Mouse (Mus musculus) CH12.LX (cell line): ENCODE data around the gene Vmn1r173. TPM values are rescaled to one million over a fixed set of nuclear protein-coding genes. Genes with fewer than 3 reads are reported as not detected.
"Not testable (repeated sequence)": the region's sequence is repeated elsewhere in the genome, so short reads cannot be mapped to it uniquely, and the experiment has no call there.

ENCODE experiments used
- DNase-seq: peaks from one replicate; pipeline ENCODE4 v3.0.0-alpha.2; 2013; ENCODE audit errors: extremely low read depth
- H3K27ac ChIP-seq: 2 replicates; pipeline ENCODE4 v1.5.1; 2012; ENCODE audit warnings: low read depth, mild to moderate bottlenecking, control low read depth, moderate library complexity; ENCODE audit not compliant: insufficient read depth
- H3K27me3 ChIP-seq: replicated peaks from 2 replicates; pipeline ENCODE3; 2012; ENCODE audit warnings: inconsistent platforms
- H3K36me3 ChIP-seq, 2 experiments: replicated peaks in 1 of 2; 2 replicates each; pipeline versions ENCODE3 to v1.6.1; 2012; ENCODE audit warnings: inconsistent platforms in 1 of 2, low read length in 1 of 2, mild to moderate bottlenecking in 1 of 2, mixed read lengths in 1 of 2, moderate library complexity in 1 of 2; ENCODE audit not compliant: control insufficient read depth in 1 of 2, insufficient read depth in 1 of 2
- H3K4me1 ChIP-seq, 2 experiments: 2 replicates each; pipeline ENCODE4 v1.6.1; 2012; ENCODE audit warnings: inconsistent platforms in 1 of 2, moderate library complexity in 1 of 2; ENCODE audit not compliant: insufficient read depth in 2 of 2, control insufficient read depth in 1 of 2
- H3K4me2 ChIP-seq: 2 replicates; pipeline ENCODE4 v1.6.1; 2012; ENCODE audit warnings: low read depth, mild to moderate bottlenecking, control low read depth; ENCODE audit not compliant: poor library complexity, insufficient read depth, severe bottlenecking
- H3K4me3 ChIP-seq, 3 experiments: fragments of 150-350 bp in 1 of 3; sonication (generic) in 1 of 3; replicated peaks in 1 of 3; 2 replicates each; pipeline versions ENCODE3 to v1.5.1; 2011 to 2012; ENCODE audit warnings: low read depth in 2 of 3, low read length in 2 of 3, mild to moderate bottlenecking in 2 of 3, moderate library complexity in 2 of 3, control low read depth in 1 of 3, improper control_type of control experiment in 1 of 3, inconsistent platforms in 1 of 3, mixed read lengths in 1 of 3; ENCODE audit not compliant: poor library complexity in 1 of 3
- H3K79me2 ChIP-seq: replicated peaks from 2 replicates; pipeline ENCODE4 v1.6.1; 2012; ENCODE audit warnings: mild to moderate bottlenecking, moderate library complexity; ENCODE audit not compliant: control insufficient read depth, poor library complexity, insufficient read depth, severe bottlenecking; ENCODE audit errors: extremely low read depth
- H3K9ac ChIP-seq: 2 replicates; pipeline ENCODE4 v1.6.1; 2012; ENCODE audit warnings: low read depth, mild to moderate bottlenecking, control low read depth, moderate library complexity; ENCODE audit not compliant: insufficient read depth
- H3K9me3 ChIP-seq: replicated peaks from 2 replicates; pipeline ENCODE3; 2012; ENCODE audit warnings: low read length, inconsistent platforms, mixed read lengths
- CHD1 ChIP-seq: IDR thresholded peaks from 2 replicates; pipeline ENCODE4 v1.6.1; 2012; ENCODE audit warnings: low read depth, low read length, improper control_type of control experiment, inconsistent platforms
- CHD2 ChIP-seq: IDR thresholded peaks from 2 replicates; pipeline ENCODE4 v1.6.1; 2011; ENCODE audit warnings: low read length, improper control_type of control experiment
- ETS1 ChIP-seq: conservative IDR thresholded peaks from 2 replicates; pipeline ENCODE4 v1.6.1; 2012; ENCODE audit warnings: low read depth, mild to moderate bottlenecking, inconsistent platforms, low read length, improper control_type of control experiment, moderate library complexity
- JUN ChIP-seq: IDR thresholded peaks from 2 replicates; pipeline ENCODE4 v1.6.1; 2011; ENCODE audit warnings: low read depth, mild to moderate bottlenecking, low read length, improper control_type of control experiment, moderate library complexity; ENCODE audit not compliant: insufficient read depth
- MAX ChIP-seq: IDR thresholded peaks from 2 replicates; pipeline ENCODE4 v1.6.1; 2011; ENCODE audit warnings: low read length, improper control_type of control experiment
- POLR2AphosphoS2 ChIP-seq: IDR thresholded peaks from 2 replicates; pipeline ENCODE4 v1.6.1; 2011; ENCODE audit warnings: low read depth, low read length, improper control_type of control experiment
- SMC3 ChIP-seq: IDR thresholded peaks from 2 replicates; pipeline ENCODE4 v1.6.1; 2011; ENCODE audit warnings: low read depth, low read length, improper control_type of control experiment
- USF1 ChIP-seq: IDR thresholded peaks from 2 replicates; pipeline ENCODE4 v1.6.1; 2014; ENCODE audit warnings: low read depth, mild to moderate bottlenecking, inconsistent platforms, low read length, improper control_type of control experiment
- USF2 ChIP-seq: conservative IDR thresholded peaks from 2 replicates; pipeline ENCODE4 v1.6.1; 2011; ENCODE audit warnings: low read depth, low read length, improper control_type of control experiment
- dilution Hi-C: fragments of 300-500 bp; cut with MboI; formaldehyde crosslinking; loops from 2 replicates; pipeline ENCODE4 v1.14.3; 2020; ENCODE audit warnings: low sequenced_read_pairs; ENCODE audit not compliant: extremely low pct_unique_long_range_greater_than_20kb, extremely low pct_ligation_motif_present
- in situ Hi-C: fragments of 300-500 bp; cut with MboI; formaldehyde crosslinking; loops from 3 replicates; pipeline ENCODE4 v1.14.3; 2019; ENCODE audit warnings: low sequenced_read_pairs, low pct_ligation_motif_present, low pct_unique_long_range_greater_than_20kb, mixed read lengths
- polyA plus RNA-seq: library from polyadenylated mRNA; unstranded; fragments of >175 nt; gene quantifications from 2 replicates; pipeline ENCODE4 v1.2.1, GENCODE M21; 2012; ENCODE audit warnings: low read depth; ENCODE audit not compliant: insufficient read length
- total RNA-seq, 2 experiments: library from RNA; depleted of rRNA; stranded (reverse); fragments of 300-350 nt in 1 of 2; fragments of >200 nt in 1 of 2; gene quantifications; 2 replicates each; pipeline ENCODE4 v1.2.3; 2012 to 2014

Gene Vmn1r173
- total RNA-seq (2012; rRNA removed) (not detected in 2 replicates), total RNA-seq (2014; rRNA removed) (not detected in 2 replicates), polyA plus RNA-seq (not detected in 2 replicates)

DNA sequence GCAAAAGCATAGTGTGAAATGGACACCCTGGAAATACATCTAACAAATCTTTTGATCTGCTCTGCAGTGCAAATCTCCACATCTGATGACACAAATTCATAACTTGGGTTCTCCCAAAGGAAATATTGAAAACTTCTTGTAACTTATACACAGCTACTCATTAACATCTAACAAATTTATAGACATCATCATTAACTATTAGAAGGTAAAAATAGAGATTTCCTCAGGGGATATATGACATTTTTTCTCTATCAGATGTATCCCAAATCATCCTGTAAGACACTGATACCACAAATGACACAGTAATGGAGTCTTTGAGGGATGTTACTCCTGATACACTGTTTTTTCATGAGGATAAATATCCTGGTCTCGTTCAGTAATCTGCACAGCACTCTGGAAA, at the start of gene Vmn1r173:
Gene Vmn1r173 (plus strand): TSS at position 301 of the 400 bp plus-strand sequence.
- in situ Hi-C loops, H3K27ac ChIP-seq, H3K9ac ChIP-seq, H3K4me1 ChIP-seq, H3K9me3 ChIP-seq, H3K27me3 ChIP-seq, dilution Hi-C loops, H3K4me2 ChIP-seq, H3K79me2 ChIP-seq, H3K36me3 ChIP-seq, DNase-seq, H3K4me3 ChIP-seq: not testable (repeated sequence)

DNA sequence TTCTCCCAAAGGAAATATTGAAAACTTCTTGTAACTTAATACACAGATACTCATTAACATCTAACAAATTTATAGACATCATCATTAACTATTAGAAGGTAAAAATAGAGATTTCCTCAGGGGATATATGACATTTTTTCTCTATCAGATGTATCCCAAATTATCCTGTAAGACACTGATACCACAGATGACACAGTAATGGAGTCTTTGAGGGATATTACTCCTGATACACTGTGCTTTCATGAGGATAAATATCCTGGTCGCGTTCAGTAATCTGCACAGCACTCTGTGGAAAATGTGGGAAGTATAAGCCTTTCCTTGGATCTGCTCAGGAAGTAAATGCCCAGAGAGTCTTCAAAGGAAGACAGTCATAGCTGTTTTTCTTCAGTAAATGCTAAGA, 42.5 kb upstream of the Vmn1r173 start, which contains the start of gene Vmn1r172:
Gene Vmn1r172 (plus strand): TSS at position 301 of the 400 bp plus-strand sequence.
- Histone ChIP-seq H3K27me3 (no peaks in the 10 kb centered on the region), H3K4me1 (no peaks in the 10 kb centered on the region), H3K27ac (no peak within 1 kb of the TSS), H3K9me3 (no peaks in the 10 kb centered on the region), H3K79me2 (no peaks in the 10 kb centered on the region), H3K4me3 (no peak within 1 kb of the TSS), H3K9ac (no peak within 1 kb of the TSS), H3K36me3 (no peaks in the 10 kb centered on the region), H3K4me2 (no peak within 1 kb of the TSS)
- dilution Hi-C loops (no loop called here), in situ Hi-C loops (no loop called here)
- DNase-seq, result no peak
- TF ChIP-seq CHD2 (no peak), MAX (no peak), ETS1 (no peak), USF2 (no peak), JUN (no peak), POLR2AphosphoS2 (no peak), CHD1 (no peak), USF1 (no peak), SMC3 (no peak)

DNA sequence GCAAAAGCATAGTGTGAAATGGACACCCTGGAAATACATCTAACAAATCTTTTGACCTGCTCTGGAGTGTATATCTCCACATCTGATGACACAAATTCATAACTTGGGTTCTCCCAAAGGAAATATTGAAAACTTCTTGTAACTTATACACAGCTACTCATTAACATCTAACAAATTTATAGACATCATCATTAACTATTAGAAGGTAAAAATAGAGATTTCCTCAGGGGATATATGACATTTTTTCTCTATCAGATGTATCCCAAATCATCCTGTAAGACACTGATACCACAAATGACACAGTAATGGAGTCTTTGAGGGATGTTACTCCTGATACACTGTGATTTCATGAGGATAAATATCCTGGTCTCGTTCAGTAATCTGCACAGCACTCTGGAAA, 51.5 kb downstream of the Vmn1r173 start, which contains the start of gene Vmn1r174:
Gene Vmn1r174 (plus strand): TSS at position 301 of the 400 bp plus-strand sequence.
- H3K27ac ChIP-seq, H3K79me2 ChIP-seq, H3K9ac ChIP-seq, H3K27me3 ChIP-seq, dilution Hi-C loops, H3K4me2 ChIP-seq, H3K4me3 ChIP-seq, H3K36me3 ChIP-seq, in situ Hi-C loops, H3K9me3 ChIP-seq, H3K4me1 ChIP-seq, DNase-seq: not testable (repeated sequence)

Other genes starting within 250 kb of the Vmn1r173 start
- not detected in 2 replicates for gene Vmn1r167, start 193.5 kb upstream of the Vmn1r173 start, total RNA-seq (2012; rRNA removed)
- gene Vmn1r167, start 193.5 kb upstream of the Vmn1r173 start, total RNA-seq (2014; rRNA removed), result not detected in 2 replicates
- gene Vmn1r167, start 193.5 kb upstream of the Vmn1r173 start, polyA plus RNA-seq, result not detected in 2 replicates
- not detected in 2 replicates for gene Vmn1r168, start 161.0 kb upstream of the Vmn1r173 start, total RNA-seq (2012; rRNA removed)
- gene Vmn1r168, start 161.0 kb upstream of the Vmn1r173 start, total RNA-seq (2014; rRNA removed), result not detected in 2 replicates
- not detected in 2 replicates for gene Vmn1r168, start 161.0 kb upstream of the Vmn1r173 start, polyA plus RNA-seq
- gene Vmn1r169, start 125.2 kb upstream of the Vmn1r173 start, total RNA-seq (2012; rRNA removed), result not detected in 2 replicates
- not detected in 2 replicates for gene Vmn1r169, start 125.2 kb upstream of the Vmn1r173 start, total RNA-seq (2014; rRNA removed)
- not detected in 2 replicates for gene Vmn1r169, start 125.2 kb upstream of the Vmn1r173 start, polyA plus RNA-seq
- not detected in 2 replicates for gene Vmn1r170, start 94.5 kb upstream of the Vmn1r173 start, total RNA-seq (2012; rRNA removed)
- not detected in 2 replicates for gene Vmn1r170, start 94.5 kb upstream of the Vmn1r173 start, total RNA-seq (2014; rRNA removed)
- not detected in 2 replicates for gene Vmn1r170, start 94.5 kb upstream of the Vmn1r173 start, polyA plus RNA-seq
- not detected in 2 replicates for gene Vmn1r171, start 70.0 kb upstream of the Vmn1r173 start, total RNA-seq (2012; rRNA removed)
- not detected in 2 replicates for gene Vmn1r171, start 70.0 kb upstream of the Vmn1r173 start, total RNA-seq (2014; rRNA removed)
- gene Vmn1r171, start 70.0 kb upstream of the Vmn1r173 start, polyA plus RNA-seq, result not detected in 2 replicates
- not detected in 2 replicates for gene Vmn1r172, start 42.4 kb upstream of the Vmn1r173 start, total RNA-seq (2012; rRNA removed)
- not detected in 2 replicates for gene Vmn1r172, start 42.4 kb upstream of the Vmn1r173 start, total RNA-seq (2014; rRNA removed)
- not detected in 2 replicates for gene Vmn1r172, start 42.4 kb upstream of the Vmn1r173 start, polyA plus RNA-seq
- not detected in 2 replicates for gene Vmn1r174, start 51.6 kb downstream of the Vmn1r173 start, total RNA-seq (2012; rRNA removed)
- gene Vmn1r174, start 51.6 kb downstream of the Vmn1r173 start, total RNA-seq (2014; rRNA removed), result not detected in 2 replicates
- gene Vmn1r174, start 51.6 kb downstream of the Vmn1r173 start, polyA plus RNA-seq, result not detected in 2 replicates
- gene Vmn1r175, start 109.9 kb downstream of the Vmn1r173 start, total RNA-seq (2012; rRNA removed), result not detected in 2 replicates
- gene Vmn1r175, start 109.9 kb downstream of the Vmn1r173 start, total RNA-seq (2014; rRNA removed), result not detected in 2 replicates
- not detected in 2 replicates for gene Vmn1r175, start 109.9 kb downstream of the Vmn1r173 start, polyA plus RNA-seq
- gene Vmn1r176, start 136.7 kb downstream of the Vmn1r173 start, total RNA-seq (2012; rRNA removed), result not detected in 2 replicates
- not detected in 2 replicates for gene Vmn1r176, start 136.7 kb downstream of the Vmn1r173 start, total RNA-seq (2014; rRNA removed)
- not detected in 2 replicates for gene Vmn1r176, start 136.7 kb downstream of the Vmn1r173 start, polyA plus RNA-seq
- not detected in 2 replicates for gene Vmn1r177, start 165.7 kb downstream of the Vmn1r173 start, total RNA-seq (2012; rRNA removed)
- not detected in 2 replicates for gene Vmn1r177, start 165.7 kb downstream of the Vmn1r173 start, total RNA-seq (2014; rRNA removed)
- gene Vmn1r177, start 165.7 kb downstream of the Vmn1r173 start, polyA plus RNA-seq, result not detected in 2 replicates
- not detected in 2 replicates for gene Vmn1r178, start 191.3 kb downstream of the Vmn1r173 start, total RNA-seq (2012; rRNA removed)
- not detected in 2 replicates for gene Vmn1r178, start 191.3 kb downstream of the Vmn1r173 start, total RNA-seq (2014; rRNA removed)
- not detected in 2 replicates for gene Vmn1r178, start 191.3 kb downstream of the Vmn1r173 start, polyA plus RNA-seq
- gene Vmn1r179, start 226.3 kb downstream of the Vmn1r173 start, total RNA-seq (2012; rRNA removed), result not detected in 2 replicates
- not detected in 2 replicates for gene Vmn1r179, start 226.3 kb downstream of the Vmn1r173 start, total RNA-seq (2014; rRNA removed)
- not detected in 2 replicates for gene Vmn1r179, start 226.3 kb downstream of the Vmn1r173 start, polyA plus RNA-seq
- not detected in 2 replicates for gene Vmn1r180, start 249.9 kb downstream of the Vmn1r173 start, total RNA-seq (2012; rRNA removed)
- not detected in 2 replicates for gene Vmn1r180, start 249.9 kb downstream of the Vmn1r173 start, total RNA-seq (2014; rRNA removed)
- not detected in 2 replicates for gene Vmn1r180, start 249.9 kb downstream of the Vmn1r173 start, polyA plus RNA-seq